Mouse (Mus musculus): ENCODE measurements around the gene Prpf40a.

Prpf40a gene

GRCm38 (mm10) chr2:53105408-53105807, 85.7 kb downstream of the Prpf40a start:
- no peak for DNase-seq (ENCODE audit: low spot score)

- DNase-seq (ENCODE audit: low spot score): no peak
These were observed 88.2 kb downstream of the Prpf40a start for GRCm38 (mm10) chr2:53102901-53103300.

- DNase-seq (ENCODE audit: low spot score): no peak
These were observed 89.0 kb downstream of the Prpf40a start for GRCm38 (mm10) chr2:53101885-53102740.

GRCm38 (mm10) chr2:53100093-53100492, 91.0 kb downstream of the Prpf40a start:
- DNase-seq (ENCODE audit: low spot score): no peak

- DNase-seq (ENCODE audit: low spot score): no peak
These were observed 95.6 kb downstream of the Prpf40a start for GRCm38 (mm10) chr2:53095489-53095888.

GRCm38 (mm10) chr2:53095031-53095430, 96.1 kb downstream of the Prpf40a start:
- no peak for DNase-seq (ENCODE audit: low spot score)

GRCm38 (mm10) chr2:53088744-53089143, 102.3 kb downstream of the Prpf40a start:
- no peak for DNase-seq (ENCODE audit: low spot score)

GRCm38 (mm10) chr2:53085617-53086202, 105.4 kb downstream of the Prpf40a start:
- peak; percentile 16 for DNase-seq (ENCODE audit: low spot score)

Data from ovary, postnatal 36 days (tissue).